ENCODE assay signal across 14 mouse cellular contexts in genomic region chr6:146321951-146322350, GRCm38 (mm10).
DNase-seq lines count a peak whose midpoint lies in the region; ATAC-seq lines count a peak whose summit lies in the region.
"Had no signal": no experiment of that assay in that cellular context is flagged by ENCODE, and none has a peak within 500 bp of the region (broad histone marks: within the 10 kb centered on the region; RNA-seq: fewer than 3 reads in every experiment).

No protein-coding gene starts in this region.

- DNase-seq in heart, adult 18-20 months, result no peak
- peak; percentile 18 for DNase-seq in adipocyte (ENCODE audit: low spot score)
- peak; percentile 19 to 32 for DNase-seq in kidney, adult 8-10 months
- no peak for DNase-seq in embryo, embryonic 10.5 days (ENCODE audit: low spot score)
- DNase-seq: cerebellum, adult 9-10 months; spleen, adult 18-20 months; thymus, postnatal 14 days had no signal

- H3K4me1 ChIP-seq in heart, embryonic 16.5 days (ENCODE audit: control insufficient read depth, insufficient read depth, low read length), result peaks cover 13% of the 10 kb centered on the region
- peaks cover 5% of the 10 kb centered on the region; the same call in 1 of the 2 replicates for H3K4me1 ChIP-seq in lung, embryonic 16.5 days (replicated peaks; ENCODE audit: control insufficient read depth, insufficient read depth, low read length)
- H3K4me1 ChIP-seq: forebrain, embryonic 15.5 days; liver, embryonic 15.5 days had no signal

- H3K9ac ChIP-seq in heart, embryonic 16.5 days (ENCODE audit: low read length), result peak overlapping the region; percentile 34; the same call in 1 of the 2 replicates
- no peak overlapping the region for H3K9ac ChIP-seq in lung, embryonic 16.5 days (ENCODE audit: low read length)
- H3K9ac ChIP-seq: forebrain, embryonic 15.5 days; liver, embryonic 15.5 days had no signal

- ATAC-seq in heart, embryonic 16.5 days (replicated peaks; ENCODE audit: extremely low read depth, insufficient read depth, low FRiP score), result no peak
- ATAC-seq in lung, embryonic 16.5 days (ENCODE audit: low read depth), result peak; percentile 93
- ATAC-seq in monocyte, adult 5-6 weeks (replicated peaks; ENCODE audit: insufficient number of reproducible peaks, low FRiP score, low TSS enrichment, poor library complexity, severe bottlenecking), result no peak
- ATAC-seq: forebrain, embryonic 15.5 days; hindbrain, embryonic 16.5 days had no signal

- H3K27me3 ChIP-seq in heart, embryonic 16.5 days (ENCODE audit: control insufficient read depth, insufficient read depth, low read length), result no peaks in the 10 kb centered on the region
- H3K27me3 ChIP-seq in lung, embryonic 16.5 days (ENCODE audit: control insufficient read depth, insufficient read depth, low read depth, low read length), result no peaks in the 10 kb centered on the region
- H3K27me3 ChIP-seq: CH12.LX; forebrain, embryonic 15.5 days; liver, embryonic 15.5 days had no signal

- no peak overlapping the region for H3K4me2 ChIP-seq in heart, embryonic 16.5 days (ENCODE audit: low read depth, low read length)
- no peak overlapping the region for H3K4me2 ChIP-seq in lung, embryonic 16.5 days (ENCODE audit: low read depth, low read length)
- H3K4me2 ChIP-seq: forebrain, embryonic 15.5 days; liver, embryonic 15.5 days had no signal

- no peak overlapping the region for H3K4me3 ChIP-seq in heart, embryonic 16.5 days (ENCODE audit: low read length)
- no peak overlapping the region for H3K4me3 ChIP-seq in lung, embryonic 16.5 days (ENCODE audit: low read length)
- H3K4me3 ChIP-seq: forebrain, embryonic 15.5 days; liver, embryonic 15.5 days had no signal

- H3K9me3 ChIP-seq in heart, embryonic 16.5 days (replicated peaks; ENCODE audit: control insufficient read depth, low read length), result no peaks in the 10 kb centered on the region
- H3K9me3 ChIP-seq in lung, embryonic 16.5 days (ENCODE audit: control insufficient read depth, low read length), result no peaks in the 10 kb centered on the region
- H3K9me3 ChIP-seq: forebrain, embryonic 15.5 days; liver, embryonic 15.5 days had no signal

- peak overlapping the region; percentile 41; the same call in 1 of the 2 replicates for H3K27ac ChIP-seq in heart, embryonic 16.5 days (ENCODE audit: low read length)
- H3K27ac ChIP-seq in lung, embryonic 16.5 days (ENCODE audit: low read length), result peak overlapping the region; percentile 63
- H3K27ac ChIP-seq: forebrain, embryonic 15.5 days; liver, embryonic 15.5 days had no signal

- peaks cover 37% of the 10 kb centered on the region for H3K36me3 ChIP-seq in heart, embryonic 16.5 days (ENCODE audit: control insufficient read depth, insufficient read depth)
- 0 out of 2 replicates have a peak, but pooled peaks cover 2% of the 10 kb centered on the region for H3K36me3 ChIP-seq in lung, embryonic 16.5 days (ENCODE audit: control insufficient read depth, insufficient read depth, low read length)
- H3K36me3 ChIP-seq: forebrain, embryonic 15.5 days; liver, embryonic 15.5 days had no signal

- 52% methylated on average over 4 of the region's 4 CpGs for WGBS in heart, embryonic 16.5 days
- 32% methylated on average over 4 of the region's 4 CpGs for WGBS in lung, embryonic 16.5 days

Comparison
In these comparisons a context has a peak if more than half of its experiments do, and no peak if none do; other contexts are left out.
1. DNase-seq: peak in adipocyte (single experiment) and kidney, adult 8-10 months (2 of 2); none in heart, adult 18-20 months (0 of 2) and embryo, embryonic 10.5 days (single experiment).